Mouse (Mus musculus) cerebellum, adult 11-12 months (tissue): Measurements from ENCODE around the gene Mpnd.

Experiments used
- DNase-seq: peaks from one replicate; pipeline ENCODE4 v3.0.0; 2022

Mpnd gene

GRCm38 (mm10) chr17:55986030-55986961 lies 19.2 kb upstream of the Mpnd start, which contains the start of gene Fsd1:
Gene Fsd1, plus strand, starts transcription at chr17:55986509.
- peak; percentile 87 for DNase-seq

DNA sequence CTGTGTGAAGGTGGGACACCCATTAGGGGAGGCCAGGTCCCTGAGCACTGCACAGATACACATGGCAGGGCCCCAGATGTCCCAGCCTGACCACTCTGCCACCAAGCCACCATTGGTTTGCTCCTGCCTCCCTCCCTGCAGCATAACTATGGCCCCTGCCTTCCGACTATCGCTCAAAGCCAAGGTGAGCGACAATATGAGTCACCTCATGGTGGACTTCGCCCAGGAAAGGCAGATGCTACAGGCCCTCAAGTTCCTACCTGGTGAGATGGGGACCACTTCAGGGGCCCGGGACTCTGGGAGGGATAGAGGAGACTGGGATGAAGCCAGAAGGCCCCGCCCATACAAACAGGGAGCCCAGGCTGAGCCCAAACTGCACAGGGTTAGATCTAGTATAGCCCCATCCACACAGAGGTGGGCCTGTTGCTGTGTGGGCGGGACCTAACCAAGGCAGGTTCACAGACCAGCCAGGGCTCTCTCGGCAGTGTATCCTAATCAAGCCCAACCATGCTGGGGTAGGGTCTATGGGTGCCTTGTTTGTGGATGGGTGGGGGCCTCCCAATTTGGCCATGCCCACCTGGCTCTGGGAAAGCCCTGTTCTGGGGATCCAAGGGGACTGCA lies 15.1 kb upstream of the Mpnd start:
- DNase-seq: no peak

- no peak for DNase-seq
These were observed 9.5 kb upstream of the Mpnd start for GRCm38 (mm10) chr17:55996007-55996406.

- no peak for DNase-seq
These were observed 5.6 kb upstream of the Mpnd start for GRCm38 (mm10) chr17:55999794-56000499.

DNA sequence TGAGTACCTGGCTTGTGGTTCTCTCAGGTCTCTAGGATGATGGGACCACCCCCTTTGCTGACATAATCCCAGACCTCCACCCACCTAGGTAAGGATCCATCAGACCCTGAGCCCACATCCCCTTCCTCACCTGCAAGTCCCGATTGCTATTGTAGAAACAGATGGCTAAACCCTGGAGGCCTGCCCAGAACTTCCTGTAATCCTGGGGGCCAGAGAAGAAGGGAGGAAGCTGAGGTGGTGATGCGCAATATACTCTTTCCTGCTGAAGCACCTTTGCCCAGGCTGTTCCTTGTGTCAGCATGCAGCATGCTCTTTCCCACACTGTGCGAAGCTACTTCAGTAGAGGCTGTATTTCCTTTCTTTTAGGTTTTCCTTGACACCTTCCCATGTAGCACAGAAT lies 2.5 kb upstream of the Mpnd start:
- peak; percentile 60 for DNase-seq

DNA sequence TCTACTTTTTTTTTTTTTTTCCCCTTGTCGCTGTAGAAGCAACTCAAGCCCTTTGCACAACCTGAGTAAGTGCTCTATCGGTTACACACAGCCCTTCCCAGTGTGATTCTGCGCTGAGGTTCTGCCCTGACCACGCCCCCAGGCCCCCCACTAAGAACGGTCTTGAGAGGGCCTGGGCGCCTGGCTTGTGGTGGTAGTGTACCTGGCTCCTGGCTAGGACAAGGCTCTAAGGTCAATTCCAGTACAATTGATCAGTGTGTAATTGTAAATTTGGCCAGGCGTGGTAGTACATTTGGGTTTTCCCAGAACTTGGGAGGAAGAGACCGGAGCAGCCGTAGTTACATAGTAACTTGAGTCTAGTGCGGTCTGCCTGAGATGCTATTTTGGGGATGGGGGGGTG lies 1.4 kb downstream of the Mpnd start:
- peak; percentile 72 for DNase-seq

GRCm38 (mm10) chr17:56007444-56008355 lies 2.2 kb downstream of the Mpnd start:
- DNase-seq: peak; percentile 57

DNA sequence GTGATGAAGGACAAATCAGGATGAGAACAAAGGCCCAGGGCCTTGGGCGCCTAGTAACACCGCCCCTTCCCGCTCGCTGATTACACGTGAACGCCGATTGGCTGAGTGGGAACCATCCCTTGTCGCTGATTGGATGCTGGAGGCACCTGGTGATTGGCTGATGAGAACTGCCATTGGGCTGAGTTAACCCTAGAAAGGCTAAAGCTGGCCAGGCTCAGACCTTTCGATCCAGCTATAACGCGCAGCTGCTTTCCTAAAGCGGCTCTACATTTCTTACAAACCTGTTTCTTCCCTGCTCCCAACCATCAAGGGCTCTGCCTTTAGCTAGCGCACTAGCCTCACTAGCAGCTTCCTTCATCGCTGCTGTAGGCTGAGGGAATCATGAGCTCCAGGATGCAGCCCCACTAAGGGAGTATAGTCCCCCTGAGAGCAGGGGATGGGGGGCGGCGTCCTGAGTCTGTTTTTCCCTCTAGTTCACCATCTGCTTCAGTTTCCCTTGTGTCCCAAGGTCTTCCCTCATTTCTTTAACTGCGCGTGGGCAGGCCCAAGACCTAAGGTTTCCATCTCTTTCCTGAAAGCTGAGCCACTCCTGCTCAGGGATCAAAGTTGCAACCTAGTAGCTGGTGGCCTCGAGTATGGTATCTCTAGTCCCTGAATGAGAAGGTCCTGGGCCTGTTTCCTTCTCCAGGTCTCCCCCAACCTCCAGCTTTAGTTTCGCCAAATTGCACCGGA lies 3.0 kb downstream of the Mpnd start:
- DNase-seq: peak; percentile 94

- DNase-seq: peak; percentile 93
These were observed 3.8 kb downstream of the Mpnd start for GRCm38 (mm10) chr17:56009088-56009961.

- peak; percentile 55 for DNase-seq
These were observed 4.4 kb downstream of the Mpnd start for GRCm38 (mm10) chr17:56009962-56010240.

- DNase-seq: no peak
These were observed 4.7 kb downstream of the Mpnd start for GRCm38 (mm10) chr17:56010255-56010654.

GRCm38 (mm10) chr17:56010681-56011080 lies 5.2 kb downstream of the Mpnd start:
- DNase-seq: peak; percentile 79

DNA sequence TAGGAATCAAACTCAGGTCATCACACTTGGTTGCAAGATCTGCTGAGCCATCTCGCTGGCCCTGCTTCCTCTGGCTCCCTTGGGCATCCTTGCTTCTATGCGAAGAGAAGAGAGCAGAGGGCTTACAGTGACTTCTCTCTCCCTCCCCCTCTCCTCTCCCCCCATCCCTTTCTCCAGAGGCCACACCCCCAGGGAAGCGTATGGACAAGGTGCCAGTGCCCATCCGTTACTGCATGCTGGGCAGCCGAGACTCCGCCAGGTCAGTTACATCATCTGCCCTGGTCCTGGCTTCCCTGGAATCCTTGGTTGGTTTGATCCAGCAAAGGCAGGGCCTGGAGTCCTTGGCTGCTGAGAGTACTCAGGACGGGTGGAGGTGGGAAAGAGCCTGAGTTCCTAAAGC lies 5.9 kb downstream of the Mpnd start:
- peak; percentile 63 for DNase-seq

DNA sequence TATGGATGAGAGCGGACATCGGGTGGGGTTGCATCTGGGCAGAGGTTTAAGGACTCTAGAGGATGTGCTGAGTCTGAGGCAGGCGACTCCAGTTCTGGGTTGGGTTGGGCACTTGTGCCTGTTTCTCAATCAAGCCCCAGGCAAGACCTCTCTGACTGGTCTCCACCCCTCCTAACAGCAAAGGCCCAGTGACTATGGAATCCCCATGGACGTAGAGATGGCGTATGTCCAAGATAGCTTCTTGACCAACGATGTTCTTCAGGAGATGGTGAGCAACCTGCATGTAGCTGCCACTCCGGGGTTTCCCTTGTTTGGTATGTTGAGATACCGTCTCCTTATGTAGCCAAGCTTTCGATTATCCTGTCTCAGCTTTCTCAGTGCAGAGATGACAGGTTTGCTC lies 9.8 kb downstream of the Mpnd start:
- DNase-seq: no peak

- DNase-seq: no peak
These were observed 10.9 kb downstream of the Mpnd start for GRCm38 (mm10) chr17:56016382-56016781.

- peak; percentile 66 for DNase-seq
These were observed 11.6 kb downstream of the Mpnd start for GRCm38 (mm10) chr17:56016793-56017785.

GRCm38 (mm10) chr17:56017848-56018247 lies 12.3 kb downstream of the Mpnd start:
- peak; percentile 64 for DNase-seq

- DNase-seq: peak; percentile 87
These were observed 13.0 kb downstream of the Mpnd start for GRCm38 (mm10) chr17:56018347-56019131.
